Mouse (Mus musculus): Measurements from ENCODE around the gene Slc25a13. TPM values are rescaled to one million over a fixed set of nuclear protein-coding genes. Genes with fewer than 3 reads are reported as not detected.

The Slc25a13 gene
- polyA plus RNA-seq, 1 experiment from 2014 or later: 55.2 TPM

DNA sequence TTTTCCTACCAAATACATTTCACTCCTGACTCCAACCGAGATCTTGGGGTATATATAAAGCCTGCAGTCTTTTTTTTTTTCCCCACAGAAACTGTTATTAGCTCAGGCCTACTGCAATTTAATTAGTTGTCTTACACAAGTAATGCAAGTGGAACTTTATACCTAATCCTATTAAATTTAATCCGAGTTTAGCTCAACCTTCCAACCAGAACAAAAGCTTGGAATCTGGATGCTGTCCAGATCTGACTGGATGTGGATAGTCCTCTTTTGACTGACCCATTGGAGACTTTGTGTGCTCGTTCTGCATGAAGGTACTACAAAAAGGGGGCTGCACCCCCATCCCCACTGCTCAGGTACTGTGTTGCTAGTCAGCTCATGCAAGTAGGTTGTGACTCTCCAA lies 163.0 kb downstream of the Slc25a13 start:
- 49% methylated on average over 3 of the region's 3 CpGs for WGBS
- DNase-seq (ENCODE audit: low spot score): peak; percentile 27
- no peak for ATAC-seq (replicated peaks; ENCODE audit: low FRiP score, low read depth)

DNA sequence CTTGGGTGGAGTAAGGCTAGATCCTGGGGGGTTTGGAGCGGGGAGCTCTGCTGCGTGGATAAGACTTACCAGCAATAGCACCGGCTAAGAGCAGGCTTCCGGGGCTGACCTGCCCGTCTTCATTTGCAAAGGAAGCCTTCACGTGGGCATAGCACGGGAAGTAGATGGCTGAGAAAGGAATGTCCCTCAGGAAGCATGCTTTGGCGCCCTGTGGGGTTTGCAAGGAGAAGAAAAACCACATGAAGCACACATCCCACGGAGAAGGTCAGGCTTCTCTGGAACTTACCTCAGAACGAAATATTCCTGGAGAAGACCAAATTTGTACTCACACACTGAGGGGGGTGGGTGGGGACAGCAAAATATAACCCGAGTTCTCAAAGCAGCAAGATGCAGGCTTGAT lies 164.3 kb downstream of the Slc25a13 start:
- ATAC-seq (replicated peaks; ENCODE audit: low FRiP score, low read depth): no peak
- no peak overlapping the region for H3K4me3 ChIP-seq (replicated peaks; ENCODE audit: low read depth, low read length)
- no peaks in the 10 kb centered on the region for H3K4me1 ChIP-seq (replicated peaks; ENCODE audit: insufficient read depth, low read length)
- TF ChIP-seq CTCF (IDR thresholded peaks at IDR 0.05; ENCODE audit: low read depth): no peak
- H3K36me3 ChIP-seq (ENCODE audit: insufficient read depth, low read length): 0 out of 2 replicates have a peak, but pooled peaks cover 2% of the 10 kb centered on the region
- no peak overlapping the region for H3K4me2 ChIP-seq (ENCODE audit: low read length)
- 68% methylated on average over 11 of the region's 11 CpGs for WGBS
- no peak overlapping the region for H3K27ac ChIP-seq
- H3K9me3 ChIP-seq (replicated peaks; ENCODE audit: low read length): no peaks in the 10 kb centered on the region
- H3K9ac ChIP-seq (ENCODE audit: low read depth, low read length): no peak overlapping the region
- DNase-seq (ENCODE audit: low spot score): no peak
- no peaks in the 10 kb centered on the region for H3K27me3 ChIP-seq (ENCODE audit: insufficient read depth, low read length)

More for the DNA sequence above, 163.0 kb downstream of the Slc25a13 start:
- TF ChIP-seq CTCF (IDR thresholded peaks at IDR 0.05; ENCODE audit: low read depth): no peak
- no peaks in the 10 kb centered on the region for H3K9me3 ChIP-seq (replicated peaks; ENCODE audit: low read length)
- no peaks in the 10 kb centered on the region for H3K27me3 ChIP-seq (ENCODE audit: insufficient read depth, low read length)
- H3K36me3 ChIP-seq (ENCODE audit: insufficient read depth, low read length): 0 out of 2 replicates have a peak, but pooled peaks cover 2% of the 10 kb centered on the region
- no peak overlapping the region for H3K4me3 ChIP-seq (replicated peaks; ENCODE audit: low read depth, low read length)
- H3K27ac ChIP-seq: no peak overlapping the region
- H3K4me2 ChIP-seq (ENCODE audit: low read length): no peak overlapping the region
- no peak overlapping the region for H3K9ac ChIP-seq (ENCODE audit: low read depth, low read length)
- H3K4me1 ChIP-seq (replicated peaks; ENCODE audit: insufficient read depth, low read length): no peaks in the 10 kb centered on the region

DNA sequence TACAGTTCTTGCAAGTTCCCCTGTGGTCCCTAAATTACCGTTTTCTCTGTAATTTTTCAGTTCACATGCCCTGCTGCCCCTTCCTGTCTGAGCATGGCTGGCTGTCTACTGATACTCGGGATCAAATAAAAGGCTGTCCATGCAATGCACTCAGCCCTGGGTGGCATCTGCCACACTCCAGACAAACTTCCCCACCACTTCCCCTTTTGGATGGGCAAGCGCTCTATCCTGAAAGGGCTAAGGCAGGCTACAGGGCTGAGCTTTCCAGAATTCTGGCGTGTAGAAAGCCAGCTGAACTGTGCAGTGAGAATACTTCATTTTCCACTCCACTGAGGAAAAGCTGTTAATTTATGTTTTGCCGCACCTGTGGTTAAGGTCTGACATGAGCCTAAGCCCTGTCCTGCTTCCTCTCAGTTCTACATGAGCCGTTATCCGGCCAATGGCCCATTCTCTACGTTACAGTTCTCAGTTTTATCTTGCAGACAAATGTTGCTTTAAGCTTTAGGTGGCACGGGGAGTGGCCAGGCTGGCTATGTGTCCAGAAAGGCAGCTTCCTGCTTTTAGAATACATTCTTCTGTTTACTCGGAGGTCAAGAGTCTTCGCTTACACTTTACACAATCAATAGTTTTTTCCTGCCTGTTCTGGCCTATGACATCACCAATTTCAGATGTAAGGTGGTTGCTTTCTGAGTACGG lies 170.1 kb downstream of the Slc25a13 start:
- no peak overlapping the region for H3K9ac ChIP-seq (ENCODE audit: low read depth, low read length)
- H3K27ac ChIP-seq: no peak overlapping the region
- H3K27me3 ChIP-seq (ENCODE audit: insufficient read depth, low read length): no peaks in the 10 kb centered on the region
- H3K36me3 ChIP-seq (ENCODE audit: insufficient read depth, low read length): 0 out of 2 replicates have a peak, but pooled peaks cover 2% of the 10 kb centered on the region
- 50% methylated on average over 12 of the region's 12 CpGs for WGBS
- H3K4me2 ChIP-seq (ENCODE audit: low read length): no peak overlapping the region
- H3K9me3 ChIP-seq (replicated peaks; ENCODE audit: low read length): no peaks in the 10 kb centered on the region
- H3K4me1 ChIP-seq (replicated peaks; ENCODE audit: insufficient read depth, low read length): no peaks in the 10 kb centered on the region
- no peak overlapping the region for H3K4me3 ChIP-seq (replicated peaks; ENCODE audit: low read depth, low read length)
- DNase-seq (ENCODE audit: low spot score) (no peak), ATAC-seq (replicated peaks; ENCODE audit: low FRiP score, low read depth) (no peak)
- no peak for TF ChIP-seq CTCF (IDR thresholded peaks at IDR 0.05; ENCODE audit: low read depth)

DNA sequence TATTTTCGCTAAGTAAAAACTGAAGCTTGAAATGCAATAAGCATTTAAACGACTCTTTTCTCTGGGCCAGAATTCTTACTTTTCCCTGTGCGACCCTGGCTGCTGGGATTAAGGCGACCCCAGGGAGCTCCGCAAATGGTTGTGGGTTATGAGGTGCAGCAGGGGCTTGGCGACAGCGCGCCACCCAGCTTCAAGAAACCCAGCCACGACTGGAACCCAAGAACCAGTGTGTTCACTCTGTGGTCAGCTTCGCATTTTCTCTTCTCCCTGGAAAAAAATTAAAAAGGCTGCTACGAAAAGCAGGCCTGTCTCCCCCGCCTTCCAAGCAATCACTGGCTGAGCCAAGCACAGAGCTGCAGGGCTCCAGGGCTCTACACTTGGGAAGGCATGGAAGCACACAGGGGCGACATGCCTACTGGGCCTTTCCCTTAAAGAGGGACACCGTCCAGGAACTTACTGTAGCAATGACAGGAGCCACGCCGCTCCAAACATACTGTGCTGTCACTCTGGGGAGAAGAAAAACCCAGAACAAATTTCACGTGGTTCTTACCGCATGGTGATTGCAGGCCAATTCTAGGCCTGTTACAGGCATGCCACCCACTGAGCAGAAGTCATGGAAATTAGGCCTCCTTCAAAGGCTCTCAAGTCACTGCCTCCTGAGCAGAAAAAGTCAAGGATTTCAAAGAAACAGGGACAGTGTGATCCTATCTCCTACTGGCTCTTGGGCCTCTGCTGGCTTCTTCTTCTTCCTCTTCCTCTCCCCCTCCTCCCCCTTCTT lies 178.0 kb downstream of the Slc25a13 start:
- H3K4me1 ChIP-seq (replicated peaks; ENCODE audit: insufficient read depth, low read length): no peaks in the 10 kb centered on the region
- DNase-seq (ENCODE audit: low spot score) (no peak), ATAC-seq (replicated peaks; ENCODE audit: low FRiP score, low read depth) (no peak)
- no peaks in the 10 kb centered on the region for H3K9me3 ChIP-seq (replicated peaks; ENCODE audit: low read length)
- TF ChIP-seq CTCF (IDR thresholded peaks at IDR 0.05; ENCODE audit: low read depth): no peak
- H3K9ac ChIP-seq (ENCODE audit: low read depth, low read length): no peak overlapping the region
- 54% methylated on average over 18 of the region's 18 CpGs for WGBS
- H3K36me3 ChIP-seq (ENCODE audit: insufficient read depth, low read length): no peaks in the 10 kb centered on the region
- no peak overlapping the region for H3K4me3 ChIP-seq (replicated peaks; ENCODE audit: low read depth, low read length)
- no peak overlapping the region for H3K27ac ChIP-seq
- H3K27me3 ChIP-seq (ENCODE audit: insufficient read depth, low read length): no peaks in the 10 kb centered on the region
- no peak overlapping the region for H3K4me2 ChIP-seq (ENCODE audit: low read length)

DNA sequence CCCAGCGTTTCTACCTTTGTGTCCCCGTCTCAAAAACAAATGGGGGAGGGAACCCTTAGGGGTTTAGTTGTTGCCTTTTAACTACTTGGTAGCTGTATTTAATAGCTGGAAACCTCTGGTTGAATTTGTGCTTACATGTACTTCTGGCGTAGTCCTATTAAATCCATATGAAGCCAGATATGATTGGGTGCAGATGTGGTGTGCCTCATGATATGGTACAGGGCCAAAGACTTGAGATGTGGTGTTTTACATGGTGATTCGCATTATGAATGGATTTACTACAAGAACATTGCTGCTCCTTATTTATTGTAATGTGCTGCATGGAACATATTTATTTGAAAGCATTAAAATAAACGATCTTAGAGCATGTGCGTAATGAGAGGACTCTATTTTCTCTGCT lies 189.3 kb downstream of the Slc25a13 start:
- Histone ChIP-seq H3K27me3 (ENCODE audit: insufficient read depth, low read length) (no peaks in the 10 kb centered on the region), H3K36me3 (ENCODE audit: insufficient read depth, low read length) (no peaks in the 10 kb centered on the region), H3K4me2 (ENCODE audit: low read length) (no peak overlapping the region), H3K4me3 (replicated peaks; ENCODE audit: low read depth, low read length) (no peak overlapping the region), H3K4me1 (replicated peaks; ENCODE audit: insufficient read depth, low read length) (no peaks in the 10 kb centered on the region), H3K9ac (ENCODE audit: low read depth, low read length) (no peak overlapping the region), H3K27ac (no peak overlapping the region), H3K9me3 (replicated peaks; ENCODE audit: low read length) (no peaks in the 10 kb centered on the region)
- WGBS: 93% methylated on average over 6 of the region's 6 CpGs
- no peak for TF ChIP-seq CTCF (IDR thresholded peaks at IDR 0.05; ENCODE audit: low read depth)
- DNase-seq (ENCODE audit: low spot score) (no peak), ATAC-seq (replicated peaks; ENCODE audit: low FRiP score, low read depth) (no peak)

DNA sequence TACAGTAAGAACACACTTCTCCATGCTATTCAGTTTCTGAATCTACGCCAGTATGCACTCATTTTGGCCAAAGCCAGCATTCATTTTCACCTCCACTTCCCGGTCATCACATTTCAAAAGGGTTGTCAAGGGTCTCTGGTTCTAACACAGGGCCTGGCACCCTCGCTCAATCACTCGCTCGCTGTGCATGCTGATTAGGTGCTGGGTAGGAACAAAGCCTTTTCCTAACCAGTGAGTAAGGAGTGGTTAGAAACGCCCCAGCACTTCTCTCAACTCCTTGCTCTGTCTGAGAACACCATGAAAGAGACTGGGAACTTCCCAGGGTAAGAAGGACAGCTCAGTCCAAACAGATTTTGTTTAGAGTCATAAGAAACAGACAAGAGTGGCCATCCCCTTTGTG lies 193.0 kb downstream of the Slc25a13 start:
- no peaks in the 10 kb centered on the region for H3K4me1 ChIP-seq (replicated peaks; ENCODE audit: insufficient read depth, low read length)
- H3K9ac ChIP-seq (ENCODE audit: low read depth, low read length): no peak overlapping the region
- DNase-seq (ENCODE audit: low spot score) (no peak), ATAC-seq (replicated peaks; ENCODE audit: low FRiP score, low read depth) (no peak)
- TF ChIP-seq CTCF (IDR thresholded peaks at IDR 0.05; ENCODE audit: low read depth): no peak
- WGBS: 45% methylated on average over 6 of the region's 6 CpGs
- no peak overlapping the region for H3K27ac ChIP-seq
- H3K9me3 ChIP-seq (replicated peaks; ENCODE audit: low read length): no peaks in the 10 kb centered on the region
- H3K4me3 ChIP-seq (replicated peaks; ENCODE audit: low read depth, low read length): no peak overlapping the region
- H3K4me2 ChIP-seq (ENCODE audit: low read length): no peak overlapping the region
- H3K27me3 ChIP-seq (ENCODE audit: insufficient read depth, low read length): no peaks in the 10 kb centered on the region
- H3K36me3 ChIP-seq (ENCODE audit: insufficient read depth, low read length): no peaks in the 10 kb centered on the region
